Comparison of ENCODE assay signal across 8 mouse cellular contexts in the genomic region with DNA sequence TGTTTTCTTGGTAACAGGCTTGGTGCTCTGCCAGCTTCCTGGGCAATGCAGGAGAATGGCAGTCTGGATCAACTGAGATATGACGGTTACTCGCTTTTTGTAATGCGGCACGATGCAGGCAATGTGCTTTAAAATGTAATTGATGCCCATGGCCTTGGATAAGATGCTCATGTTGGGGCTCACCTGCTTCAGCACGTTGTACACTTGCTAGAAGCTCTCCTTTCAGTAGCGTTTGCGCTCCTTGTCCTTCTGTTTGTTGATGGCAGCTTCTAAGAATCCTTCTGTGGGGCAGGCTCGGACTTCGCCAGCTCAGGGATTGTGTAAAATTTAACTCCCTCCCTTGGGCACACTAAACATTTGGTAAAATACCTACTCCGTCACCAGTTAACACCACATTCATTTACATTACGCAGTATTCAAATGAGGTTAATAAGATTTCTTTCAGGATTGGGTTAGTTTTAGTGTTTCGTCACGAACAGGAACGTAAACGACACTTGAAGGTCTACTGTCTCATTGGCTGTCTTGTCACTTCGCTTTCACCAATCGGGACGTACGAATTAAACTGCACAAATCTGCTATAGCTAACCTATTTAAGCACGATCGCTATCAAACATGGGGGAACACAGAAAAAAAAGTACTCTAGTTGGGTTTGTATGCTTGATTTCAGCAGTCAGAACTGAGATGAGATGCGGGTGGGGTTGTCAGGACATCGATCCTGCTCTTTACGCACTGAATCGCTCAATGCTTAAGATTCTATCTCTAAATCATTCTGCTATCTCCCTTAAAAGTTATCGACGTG. TPM values are rescaled to one million over a fixed set of nuclear protein-coding genes. Genes with fewer than 3 reads are reported as not detected.
DNase-seq lines count a peak whose midpoint lies in the region; ATAC-seq and TF ChIP-seq lines count a peak whose summit lies in the region.

A gene (minus strand): TSS at position 392 of the 799 bp plus-strand sequence.

- H3K4me3 ChIP-seq in ES-E14 (ENCODE audit: insufficient read depth in 1 of 2, low read depth in 1 of 2, low read length in 2 of 2, poor library complexity in 1 of 2, severe bottlenecking in 1 of 2), result peak within 1 kb of the TSS; percentile 66 to 77
- peak within 1 kb of the TSS; percentile 60 for H3K4me3 ChIP-seq in forebrain, embryonic 14.5 days (ENCODE audit: low read depth, low read length)
- H3K4me3 ChIP-seq in liver, embryonic 15.5 days (replicated peaks), result peak within 1 kb of the TSS; percentile 64
- peak within 1 kb of the TSS; percentile 69 for H3K4me3 ChIP-seq in neural tube, embryonic 11.5 days (ENCODE audit: low read depth, low read length)
- peak within 1 kb of the TSS; percentile 86 for H3K4me3 ChIP-seq in stomach, embryonic 16.5 days (replicated peaks; ENCODE audit: low read length)

- peak within 1 kb of the TSS; percentile 98 for H3K4me2 ChIP-seq in forebrain, embryonic 14.5 days (ENCODE audit: low read length)
- peak within 1 kb of the TSS; percentile 79 for H3K4me2 ChIP-seq in liver, embryonic 15.5 days
- H3K4me2 ChIP-seq in neural tube, embryonic 11.5 days (ENCODE audit: low read depth), result peak within 1 kb of the TSS; percentile 98
- H3K4me2 ChIP-seq in stomach, embryonic 16.5 days (ENCODE audit: low read depth, low read length), result peak within 1 kb of the TSS; percentile 75

- peak; percentile 91 for ATAC-seq in forebrain, embryonic 14.5 days
- ATAC-seq in liver, embryonic 15.5 days (ENCODE audit: insufficient read depth), result peak; percentile 68
- ATAC-seq in neural tube, embryonic 11.5 days (ENCODE audit: insufficient read depth, low FRiP score, low TSS enrichment), result peak; percentile 60
- peak; percentile 90 for ATAC-seq in stomach, embryonic 16.5 days (ENCODE audit: insufficient read depth, low FRiP score)

- in situ Hi-C loops in ES-E14 (cut with MboI; ENCODE audit: low sequenced_read_pairs in 2 of 2, unreplicated experiment in 2 of 2), result no loop called here

- no peaks in the 10 kb centered on the region for H3K9me3 ChIP-seq in ES-E14 (ENCODE audit: control insufficient read depth, insufficient read depth, low read depth, low read length)
- no peaks in the 10 kb centered on the region for H3K9me3 ChIP-seq in forebrain, embryonic 14.5 days (replicated peaks; ENCODE audit: control insufficient read depth, low read length)
- no peaks in the 10 kb centered on the region for H3K9me3 ChIP-seq in liver, embryonic 15.5 days (replicated peaks)
- H3K9me3 ChIP-seq in neural tube, embryonic 11.5 days (ENCODE audit: control insufficient read depth, low read length), result no peaks in the 10 kb centered on the region
- H3K9me3 ChIP-seq in stomach, embryonic 16.5 days (replicated peaks; ENCODE audit: control insufficient read depth, low read length), result no peaks in the 10 kb centered on the region

- intact Hi-C loops in heart, postnatal 10 days (cut with DNase I), result loop anchor here (1.0 to 5.0 kb wide), 3 partner anchors 34 to 116 kb away; a partner anchor contains a TSS

- under 1% methylated on average over 27 of the region's 27 CpGs for WGBS in forebrain, embryonic 14.5 days
- under 1% methylated on average over 27 of the region's 27 CpGs for WGBS in liver, embryonic 15.5 days (ENCODE audit: insufficient replicate concordance)
- WGBS in neural tube, embryonic 11.5 days, result 2% methylated on average over 27 of the region's 27 CpGs
- under 1% methylated on average over 27 of the region's 27 CpGs for WGBS in stomach, embryonic 16.5 days

- no peaks in the 10 kb centered on the region for H3K27me3 ChIP-seq in forebrain, embryonic 14.5 days (replicated peaks; ENCODE audit: control insufficient read depth, insufficient read depth, low read length)
- peaks cover 12% of the 10 kb centered on the region for H3K27me3 ChIP-seq in liver, embryonic 15.5 days
- H3K27me3 ChIP-seq in neural tube, embryonic 11.5 days (ENCODE audit: control insufficient read depth, insufficient read depth, low read length), result no peaks in the 10 kb centered on the region
- no peaks in the 10 kb centered on the region for H3K27me3 ChIP-seq in stomach, embryonic 16.5 days (ENCODE audit: control insufficient read depth, insufficient read depth, low read length)

- H3K36me3 ChIP-seq in ES-E14 (ENCODE audit: control insufficient read depth, insufficient read depth, low read length, poor library complexity, severe bottlenecking), result no peaks in the 10 kb centered on the region
- no peaks in the 10 kb centered on the region for H3K36me3 ChIP-seq in forebrain, embryonic 14.5 days (ENCODE audit: control insufficient read depth, insufficient read depth, low read length)
- H3K36me3 ChIP-seq in liver, embryonic 15.5 days (replicated peaks), result no peaks in the 10 kb centered on the region
- H3K36me3 ChIP-seq in neural tube, embryonic 11.5 days (ENCODE audit: control insufficient read depth, insufficient read depth, low read length), result no peaks in the 10 kb centered on the region
- no peaks in the 10 kb centered on the region for H3K36me3 ChIP-seq in stomach, embryonic 16.5 days (ENCODE audit: control insufficient read depth, insufficient read depth, low read length)

- peak within 1 kb of the TSS; percentile 76 for H3K9ac ChIP-seq in ES-E14 (ENCODE audit: insufficient read depth, low read depth, low read length, poor library complexity, severe bottlenecking)
- peak within 1 kb of the TSS; percentile 91 for H3K9ac ChIP-seq in forebrain, embryonic 14.5 days (ENCODE audit: low read length)
- peak within 1 kb of the TSS; percentile 87 for H3K9ac ChIP-seq in liver, embryonic 15.5 days
- H3K9ac ChIP-seq in neural tube, embryonic 11.5 days (ENCODE audit: low read length), result peak within 1 kb of the TSS; percentile 94
- H3K9ac ChIP-seq in stomach, embryonic 16.5 days (ENCODE audit: low read length), result peak within 1 kb of the TSS; percentile 96

- DNase-seq in ES-E14 (ENCODE audit: low read depth, low spot score), result peak; percentile 76
- DNase-seq in cerebellum, adult 11 months, result peak; percentile 68
- peak; percentile 98 for DNase-seq in forebrain, embryonic 14.5 days (ENCODE audit: low spot score)
- DNase-seq in heart, postnatal 10 days, result peak; percentile 80 to 85
- peak; percentile 62 to 75 for DNase-seq in kidney, postnatal 4 days
- peak; percentile 77 for DNase-seq in neural tube, embryonic 11.5 days (ENCODE audit: low spot score)

- H3K4me1 ChIP-seq in ES-E14 (ENCODE audit: control insufficient read depth in 2 of 2, insufficient read depth in 2 of 2, low read length in 2 of 2, poor library complexity in 1 of 2), result no peaks in the 10 kb centered on the region
- H3K4me1 ChIP-seq in forebrain, embryonic 14.5 days (ENCODE audit: control insufficient read depth, insufficient read depth, low read length), result peaks cover 10% of the 10 kb centered on the region
- peaks cover 11% of the 10 kb centered on the region for H3K4me1 ChIP-seq in liver, embryonic 15.5 days (replicated peaks)
- no peaks in the 10 kb centered on the region for H3K4me1 ChIP-seq in neural tube, embryonic 11.5 days (ENCODE audit: control insufficient read depth, insufficient read depth, low read length)
- H3K4me1 ChIP-seq in stomach, embryonic 16.5 days (ENCODE audit: control insufficient read depth, insufficient read depth, low read length), result peaks cover 11% of the 10 kb centered on the region; the same call in 1 of the 2 replicates

- peak within 1 kb of the TSS; percentile 68; the same call in 1 of the 2 replicates for H3K27ac ChIP-seq in ES-E14 (ENCODE audit: insufficient read depth, low read depth, low read length, poor library complexity, severe bottlenecking)
- peak within 1 kb of the TSS; percentile 81 for H3K27ac ChIP-seq in forebrain, embryonic 14.5 days (ENCODE audit: low read depth, low read length)
- peak within 1 kb of the TSS; percentile 98 for H3K27ac ChIP-seq in liver, embryonic 15.5 days (replicated peaks)
- H3K27ac ChIP-seq in neural tube, embryonic 11.5 days (ENCODE audit: low read depth, low read length), result peak within 1 kb of the TSS; percentile 96
- H3K27ac ChIP-seq in stomach, embryonic 16.5 days (ENCODE audit: low read length), result peak within 1 kb of the TSS; percentile 99

TF ChIP-seq in ES-E14, 5 proteins besides CTCF, POLR2A, EP300 and RAD21:
- no peak; the same call in 1 of the 2 replicates for TF ChIP-seq CHD2 (IDR thresholded peaks at IDR 0.05; ENCODE audit: low read depth, low read length)

RNA-seq across cellular contexts. Expression of the gene that starts here (rescaled TPM):
- total RNA-seq in ES-E14 (2012; rRNA removed), result 119 and 195 TPM in 2 replicates
- polyA plus RNA-seq in forebrain, embryonic 14.5 days (2014; fragmentation: Nextera tagmentation; extraction: Ambion mirVana), result 1.2 and 1.8 TPM in 2 replicates
- total RNA-seq in heart, postnatal 10 days (2021), result 10 to 100 TPM; 18.8 to 19.8 TPM
- 1.8 and 1.9 TPM in 2 replicates for polyA plus RNA-seq in liver, embryonic 15.5 days (2015; fragmentation: Nextera tagmentation; extraction: Ambion mirVana)
- polyA plus RNA-seq in neural tube, embryonic 11.5 days (2014; fragmentation: Nextera tagmentation; extraction: Ambion mirVana), result 1.7 and 1.8 TPM in 2 replicates
- polyA plus RNA-seq in stomach, embryonic 16.5 days (2015; fragmentation: Nextera tagmentation; extraction: Ambion mirVana), result 2.8 and 3.0 TPM in 2 replicates

Comparison
In these comparisons a context has a peak if more than half of its experiments do, and no peak if none do; other contexts are left out.
1. Peak in every context shown above with its lines: DNase-seq, ATAC-seq, H3K4me3 ChIP-seq and H3K27ac ChIP-seq.